Mouse (Mus musculus): ENCODE results near the gene Chtf18. TPM values are rescaled to one million over a fixed set of nuclear protein-coding genes. Genes with fewer than 3 reads are reported as not detected.

Gene Chtf18
- polyA plus RNA-seq, 1 experiment from 2014 or later, result 10.3 TPM

DNA sequence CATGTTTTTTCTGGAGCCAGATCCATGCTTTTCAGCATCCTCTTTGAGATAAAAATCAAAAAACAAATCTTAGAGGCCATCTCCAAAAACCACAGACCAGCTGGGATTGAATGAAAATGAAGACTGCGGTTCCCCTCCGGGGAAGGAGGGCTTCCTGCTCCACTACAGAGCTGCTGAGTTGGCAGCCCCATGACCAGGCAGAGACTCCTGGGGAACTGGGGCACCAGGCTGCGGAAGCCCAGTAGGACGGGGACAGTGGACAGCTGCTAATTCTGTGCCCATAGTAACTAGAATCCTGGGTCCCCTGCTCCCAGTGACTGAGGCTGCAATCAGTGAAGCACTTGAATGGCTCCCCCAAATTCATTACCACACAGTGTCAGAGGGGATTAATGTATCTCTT lies 45.6 kb downstream of the Chtf18 start:
- no peaks in the 10 kb centered on the region for H3K27me3 ChIP-seq (ENCODE audit: insufficient read depth, low read length)
- DNase-seq (ENCODE audit: low spot score) (no peak), ATAC-seq (replicated peaks; ENCODE audit: low FRiP score, low read depth) (no peak)
- H3K4me3 ChIP-seq (replicated peaks; ENCODE audit: low read depth, low read length), result no peak overlapping the region
- H3K9me3 ChIP-seq (replicated peaks; ENCODE audit: low read length), result no peaks in the 10 kb centered on the region
- no peak overlapping the region for H3K4me2 ChIP-seq (ENCODE audit: low read length)
- H3K36me3 ChIP-seq (ENCODE audit: insufficient read depth, low read length), result no peaks in the 10 kb centered on the region
- WGBS, result 82% methylated on average over 4 of the region's 4 CpGs
- no peak for TF ChIP-seq CTCF (IDR thresholded peaks at IDR 0.05; ENCODE audit: low read depth)
- no peaks in the 10 kb centered on the region for H3K4me1 ChIP-seq (replicated peaks; ENCODE audit: insufficient read depth, low read length)
- no peak overlapping the region for H3K27ac ChIP-seq
- H3K9ac ChIP-seq (ENCODE audit: low read depth, low read length), result no peak overlapping the region

DNA sequence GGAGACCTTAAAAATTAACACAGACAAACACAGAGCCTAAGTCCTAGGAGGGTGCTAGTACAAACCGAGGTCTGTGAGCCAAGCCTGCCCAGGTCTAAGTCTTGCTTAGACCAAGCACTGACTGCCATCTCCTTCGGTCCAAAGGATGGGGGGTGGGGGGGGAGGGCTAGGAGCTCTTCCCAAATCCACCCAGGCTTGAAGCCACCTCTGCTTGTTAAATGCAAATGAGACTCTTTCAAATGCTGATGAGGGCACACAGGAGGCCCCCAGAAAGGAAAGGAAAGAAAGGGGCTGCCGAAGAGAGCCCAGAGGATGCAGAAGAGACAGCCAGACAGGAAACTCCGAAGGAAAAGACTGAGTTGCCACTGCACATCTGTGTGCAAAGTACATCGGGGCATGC lies 47.4 kb downstream of the Chtf18 start:
- H3K27ac ChIP-seq, result no peak overlapping the region
- H3K27me3 ChIP-seq (ENCODE audit: insufficient read depth, low read length), result no peaks in the 10 kb centered on the region
- no peaks in the 10 kb centered on the region for H3K36me3 ChIP-seq (ENCODE audit: insufficient read depth, low read length)
- ATAC-seq (replicated peaks; ENCODE audit: low FRiP score, low read depth) (no peak), DNase-seq (ENCODE audit: low spot score) (no peak)
- 10% methylated on average over 5 of the region's 5 CpGs for WGBS
- H3K4me3 ChIP-seq (replicated peaks; ENCODE audit: low read depth, low read length), result no peak overlapping the region
- H3K4me2 ChIP-seq (ENCODE audit: low read length), result no peak overlapping the region
- no peaks in the 10 kb centered on the region for H3K9me3 ChIP-seq (replicated peaks; ENCODE audit: low read length)
- H3K4me1 ChIP-seq (replicated peaks; ENCODE audit: insufficient read depth, low read length), result no peaks in the 10 kb centered on the region
- TF ChIP-seq CTCF (IDR thresholded peaks at IDR 0.05; ENCODE audit: low read depth), result no peak
- H3K9ac ChIP-seq (ENCODE audit: low read depth, low read length), result no peak overlapping the region

DNA sequence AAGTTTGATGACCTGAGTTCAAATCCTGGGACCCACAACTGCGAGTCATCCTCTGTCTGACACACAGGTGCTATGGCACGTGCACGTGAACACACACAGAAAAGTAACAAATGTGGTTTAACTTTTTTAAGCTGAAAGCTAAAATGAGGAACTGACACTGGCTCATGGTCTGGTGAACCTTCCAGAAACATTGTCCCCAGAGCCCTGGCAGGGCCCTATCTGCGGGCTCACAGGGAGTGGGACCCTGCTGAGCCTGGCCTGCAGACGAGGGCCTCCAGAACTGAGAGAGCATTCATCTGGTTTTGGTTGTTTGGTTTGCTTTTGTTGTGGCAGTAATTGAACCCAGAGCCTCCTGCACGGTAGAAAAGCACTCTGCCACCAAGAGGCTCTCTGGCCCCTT lies 49.2 kb downstream of the Chtf18 start:
- Histone ChIP-seq H3K9ac (ENCODE audit: low read depth, low read length) (no peak overlapping the region), H3K4me3 (replicated peaks; ENCODE audit: low read depth, low read length) (no peak overlapping the region), H3K4me1 (replicated peaks; ENCODE audit: insufficient read depth, low read length) (no peaks in the 10 kb centered on the region), H3K4me2 (ENCODE audit: low read length) (no peak overlapping the region), H3K36me3 (ENCODE audit: insufficient read depth, low read length) (no peaks in the 10 kb centered on the region), H3K9me3 (replicated peaks; ENCODE audit: low read length) (no peaks in the 10 kb centered on the region), H3K27ac (no peak overlapping the region), H3K27me3 (ENCODE audit: insufficient read depth, low read length) (no peaks in the 10 kb centered on the region)
- DNase-seq (ENCODE audit: low spot score) (no peak), ATAC-seq (replicated peaks; ENCODE audit: low FRiP score, low read depth) (no peak)
- 67% methylated on average over 6 of the region's 6 CpGs for WGBS
- no peak for TF ChIP-seq CTCF (IDR thresholded peaks at IDR 0.05; ENCODE audit: low read depth)

DNA sequence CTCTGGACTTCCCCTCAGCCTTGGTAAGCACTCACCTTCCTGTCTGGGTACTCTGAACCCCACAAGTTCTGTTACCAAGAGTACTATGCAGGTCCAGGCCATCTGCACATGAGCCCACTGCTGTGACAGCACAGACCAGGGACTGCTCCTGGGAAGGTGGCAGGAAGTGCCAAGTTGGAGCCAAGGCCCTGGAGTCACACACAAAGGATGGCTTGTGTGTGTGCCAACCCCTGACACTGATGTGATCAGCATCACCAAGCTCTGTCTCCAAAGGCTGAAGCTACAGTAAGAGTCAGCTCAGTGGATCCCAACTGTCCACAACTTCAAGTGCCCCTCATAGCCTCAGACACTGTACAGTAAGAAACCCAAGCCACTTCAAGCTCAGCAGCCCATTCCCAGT lies 54.2 kb downstream of the Chtf18 start:
- H3K4me3 ChIP-seq (replicated peaks; ENCODE audit: low read depth, low read length), result no peak overlapping the region
- no peaks in the 10 kb centered on the region for H3K4me1 ChIP-seq (replicated peaks; ENCODE audit: insufficient read depth, low read length)
- no peak for DNase-seq (ENCODE audit: low spot score)
- no peaks in the 10 kb centered on the region for H3K27me3 ChIP-seq (ENCODE audit: insufficient read depth, low read length)
- no peak for ATAC-seq (replicated peaks; ENCODE audit: low FRiP score, low read depth)
- no peak overlapping the region for H3K9ac ChIP-seq (ENCODE audit: low read depth, low read length)
- no peaks in the 10 kb centered on the region for H3K36me3 ChIP-seq (ENCODE audit: insufficient read depth, low read length)
- no peak overlapping the region for H3K27ac ChIP-seq
- H3K4me2 ChIP-seq (ENCODE audit: low read length), result no peak overlapping the region
- no peaks in the 10 kb centered on the region for H3K9me3 ChIP-seq (replicated peaks; ENCODE audit: low read length)
- no peak for TF ChIP-seq CTCF (IDR thresholded peaks at IDR 0.05; ENCODE audit: low read depth)

Small RNAs within 50 kb of the gene (microRNA-seq; reads per million reads assigned to microRNA genes)
- gene Gm25083, result not detected

Other genes with a start within 250 kb of the Chtf18 start
- gene Sstr5, start 230.1 kb downstream of the Chtf18 start, polyA plus RNA-seq (2015; fragmentation: Nextera tagmentation; extraction: Ambion mirVana), result not detected in 2 replicates
- gene Sox8, start 156.7 kb downstream of the Chtf18 start, polyA plus RNA-seq (2015; fragmentation: Nextera tagmentation; extraction: Ambion mirVana), result 1.8 and 2.2 TPM in 2 replicates
- 22.0 and 25.5 TPM in 2 replicates for gene Lmf1, start 148.3 kb downstream of the Chtf18 start, polyA plus RNA-seq (2015; fragmentation: Nextera tagmentation; extraction: Ambion mirVana)
- 0.70 TPM in 2 replicates for gene Gng13, start 10.2 kb downstream of the Chtf18 start, polyA plus RNA-seq (2015; fragmentation: Nextera tagmentation; extraction: Ambion mirVana)
- 14.9 and 16.5 TPM in 2 replicates for gene Rpusd1, start 251 bp upstream of the Chtf18 start, polyA plus RNA-seq (2015; fragmentation: Nextera tagmentation; extraction: Ambion mirVana)
- not detected in 2 replicates for gene Mslnl, start 8.6 kb upstream of the Chtf18 start, polyA plus RNA-seq (2015; fragmentation: Nextera tagmentation; extraction: Ambion mirVana)
- 6.6 and 9.6 TPM in 2 replicates for gene Msln, start 27.0 kb upstream of the Chtf18 start, polyA plus RNA-seq (2015; fragmentation: Nextera tagmentation; extraction: Ambion mirVana)
- gene Narfl, start 46.4 kb upstream of the Chtf18 start, polyA plus RNA-seq (2015; fragmentation: Nextera tagmentation; extraction: Ambion mirVana), result 34.5 and 35.3 TPM in 2 replicates
- gene Haghl, start 58.3 kb upstream of the Chtf18 start, polyA plus RNA-seq (2015; fragmentation: Nextera tagmentation; extraction: Ambion mirVana), result 79.9 and 80.0 TPM in 2 replicates
- gene Ccdc78, start 59.2 kb upstream of the Chtf18 start, polyA plus RNA-seq (2015; fragmentation: Nextera tagmentation; extraction: Ambion mirVana), result 0.13 and 0.17 TPM in 2 replicates
- 112 and 117 TPM in 2 replicates for gene Fam173a, start 65.5 kb upstream of the Chtf18 start, polyA plus RNA-seq (2015; fragmentation: Nextera tagmentation; extraction: Ambion mirVana)
- gene AC134908.4, start 68.2 kb upstream of the Chtf18 start, polyA plus RNA-seq (2015; fragmentation: Nextera tagmentation; extraction: Ambion mirVana), result 0.82 TPM in 1 of 2 replicates, not detected in the other
- 45.4 and 50.9 TPM in 2 replicates for gene Metrn, start 69.7 kb upstream of the Chtf18 start, polyA plus RNA-seq (2015; fragmentation: Nextera tagmentation; extraction: Ambion mirVana)
- 0.34 and 0.56 TPM in 2 replicates for gene Fbxl16, start 81.7 kb upstream of the Chtf18 start, polyA plus RNA-seq (2015; fragmentation: Nextera tagmentation; extraction: Ambion mirVana)
- 21.0 and 22.1 TPM in 2 replicates for gene Wdr24, start 96.2 kb upstream of the Chtf18 start, polyA plus RNA-seq (2015; fragmentation: Nextera tagmentation; extraction: Ambion mirVana)
- 53.1 and 54.5 TPM in 2 replicates for gene Jmjd8, start 101.4 kb upstream of the Chtf18 start, polyA plus RNA-seq (2015; fragmentation: Nextera tagmentation; extraction: Ambion mirVana)
- 267 and 287 TPM in 2 replicates for gene Stub1, start 106.0 kb upstream of the Chtf18 start, polyA plus RNA-seq (2015; fragmentation: Nextera tagmentation; extraction: Ambion mirVana)
- 3.7 and 3.9 TPM in 2 replicates for gene Rhbdl1, start 109.9 kb upstream of the Chtf18 start, polyA plus RNA-seq (2015; fragmentation: Nextera tagmentation; extraction: Ambion mirVana)
- gene Gm20683, start 114.3 kb upstream of the Chtf18 start, polyA plus RNA-seq (2015; fragmentation: Nextera tagmentation; extraction: Ambion mirVana), result 2.7 and 2.8 TPM in 2 replicates
- gene Rhot2, start 117.4 kb upstream of the Chtf18 start, polyA plus RNA-seq (2015; fragmentation: Nextera tagmentation; extraction: Ambion mirVana), result 21.1 and 22.4 TPM in 2 replicates
- gene Wdr90, start 134.1 kb upstream of the Chtf18 start, polyA plus RNA-seq (2015; fragmentation: Nextera tagmentation; extraction: Ambion mirVana), result 10.6 and 10.7 TPM in 2 replicates
- 128 and 138 TPM in 2 replicates for gene Mcrip2, start 141.3 kb upstream of the Chtf18 start, polyA plus RNA-seq (2015; fragmentation: Nextera tagmentation; extraction: Ambion mirVana)
- 106 and 119 TPM in 2 replicates for gene Mettl26, start 147.7 kb upstream of the Chtf18 start, polyA plus RNA-seq (2015; fragmentation: Nextera tagmentation; extraction: Ambion mirVana)
- 0.38 and 0.51 TPM in 2 replicates for gene Wfikkn1, start 153.4 kb upstream of the Chtf18 start, polyA plus RNA-seq (2015; fragmentation: Nextera tagmentation; extraction: Ambion mirVana)
- gene Rab40c, start 192.3 kb upstream of the Chtf18 start, polyA plus RNA-seq (2015; fragmentation: Nextera tagmentation; extraction: Ambion mirVana), result 20.4 and 22.1 TPM in 2 replicates
- 69.5 and 70.2 TPM in 2 replicates for gene Pigq, start 217.5 kb upstream of the Chtf18 start, polyA plus RNA-seq (2015; fragmentation: Nextera tagmentation; extraction: Ambion mirVana)
- gene Nhlrc4, start 217.5 kb upstream of the Chtf18 start, polyA plus RNA-seq (2015; fragmentation: Nextera tagmentation; extraction: Ambion mirVana), result 1.1 and 2.5 TPM in 2 replicates
- 6.8 and 7.2 TPM in 2 replicates for gene A930017K11Rik, start 225.1 kb upstream of the Chtf18 start, polyA plus RNA-seq (2015; fragmentation: Nextera tagmentation; extraction: Ambion mirVana)